Mouse (Mus musculus): ENCODE data around the gene Prkaca.
"Not testable (repeated sequence)": the region's sequence is repeated elsewhere in the genome, so short reads cannot be mapped to it uniquely, and the experiment has no call there.

Prkaca gene

DNA sequence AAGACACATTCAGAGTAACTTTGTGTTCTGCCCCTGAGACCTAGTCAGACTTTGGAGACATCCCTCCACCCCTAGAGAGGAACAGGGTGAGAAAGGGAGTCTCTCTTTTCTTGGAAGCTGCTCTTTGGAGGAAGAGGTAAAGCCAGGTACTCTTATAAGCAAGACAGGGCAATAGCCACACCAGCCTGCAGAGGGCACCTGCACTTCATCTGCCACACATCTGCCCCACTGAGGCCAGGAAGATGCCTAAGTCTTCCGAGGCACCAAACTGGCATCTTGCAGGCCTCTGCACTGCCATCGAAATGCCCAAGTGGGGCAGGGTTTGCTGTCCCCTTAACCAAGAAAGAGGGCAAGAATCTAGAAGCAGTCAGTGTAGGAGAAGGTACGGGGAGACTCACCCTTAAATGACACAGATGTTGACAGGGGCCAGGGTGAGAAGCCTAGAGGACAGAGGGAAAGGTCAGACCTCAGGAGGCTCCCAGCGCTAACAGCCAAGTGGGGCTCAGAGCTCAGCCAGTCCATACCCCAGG is 3.4 kb downstream of the Prkaca start:
- no peak for DNase-seq (ENCODE audit: low spot score)

DNA sequence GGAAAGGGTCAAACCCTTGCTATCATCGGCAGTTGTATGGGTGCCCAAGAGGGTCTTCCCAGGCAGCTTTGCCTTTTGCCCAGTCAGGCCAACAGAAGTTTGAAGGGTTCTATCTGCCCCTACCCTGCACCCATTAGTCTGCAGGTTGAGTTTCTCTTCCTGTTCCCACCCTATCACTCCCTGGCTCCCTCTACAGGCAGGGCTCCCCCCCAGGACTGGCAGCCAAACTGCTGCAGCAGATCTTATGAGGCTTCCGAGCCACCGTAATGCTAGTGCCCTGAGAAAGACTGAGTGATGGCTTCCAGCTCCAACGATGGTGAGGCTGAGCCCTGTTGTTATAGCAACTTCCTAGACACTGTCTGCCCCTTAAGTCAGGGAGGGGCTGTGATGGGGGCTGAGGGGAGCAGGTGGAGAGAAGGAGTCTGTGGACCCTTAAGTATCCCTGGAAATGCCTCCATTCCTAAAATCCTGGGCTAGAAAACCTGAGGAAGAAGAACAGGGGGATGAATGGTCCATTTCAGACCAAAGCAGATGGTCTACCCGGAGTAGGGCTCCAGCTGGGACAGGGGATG is 4.1 kb downstream of the Prkaca start:
- no peak for DNase-seq (ENCODE audit: low spot score)

DNA sequence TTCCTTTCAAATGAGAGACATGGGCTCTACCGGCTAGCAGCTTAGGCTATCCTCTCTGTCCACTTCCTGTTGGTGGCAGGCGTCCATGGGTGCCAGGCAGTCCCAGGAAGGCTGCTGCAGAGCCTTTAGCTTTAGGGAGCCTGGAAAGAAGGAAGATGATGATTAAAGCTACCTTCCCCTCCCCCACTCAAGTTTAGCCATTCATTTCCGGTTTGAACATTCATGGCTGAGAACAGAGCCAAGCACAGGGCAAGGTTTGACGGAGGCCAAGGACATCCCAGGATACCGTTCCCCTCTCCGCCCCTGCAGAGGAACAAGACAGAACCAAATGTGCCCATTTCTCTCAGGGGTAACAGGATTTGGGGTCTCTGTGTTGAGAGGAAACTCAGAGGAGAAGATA is 4.9 kb downstream of the Prkaca start:
- DNase-seq (ENCODE audit: low spot score): no peak

DNA sequence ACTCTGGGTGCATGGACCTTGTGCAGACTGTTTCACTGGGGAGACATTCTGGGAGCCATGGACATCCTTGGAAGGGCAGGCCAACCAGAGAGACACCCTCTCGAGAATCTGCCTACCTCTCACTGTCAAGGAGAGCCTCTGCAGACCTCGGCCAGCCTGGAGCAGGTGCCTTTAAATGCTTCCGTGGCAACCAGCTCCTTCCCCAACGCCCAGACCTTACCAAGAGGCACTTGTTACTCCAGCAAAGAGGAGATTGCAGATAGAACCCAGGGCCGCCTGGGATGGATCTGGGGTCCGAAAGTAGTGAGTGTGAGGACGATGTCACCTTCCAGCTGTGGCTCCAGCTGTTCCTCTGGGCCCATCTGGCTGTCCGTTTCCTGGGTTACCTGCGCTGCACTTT is 5.4 kb downstream of the Prkaca start:
- DNase-seq (ENCODE audit: low spot score): no peak

DNA sequence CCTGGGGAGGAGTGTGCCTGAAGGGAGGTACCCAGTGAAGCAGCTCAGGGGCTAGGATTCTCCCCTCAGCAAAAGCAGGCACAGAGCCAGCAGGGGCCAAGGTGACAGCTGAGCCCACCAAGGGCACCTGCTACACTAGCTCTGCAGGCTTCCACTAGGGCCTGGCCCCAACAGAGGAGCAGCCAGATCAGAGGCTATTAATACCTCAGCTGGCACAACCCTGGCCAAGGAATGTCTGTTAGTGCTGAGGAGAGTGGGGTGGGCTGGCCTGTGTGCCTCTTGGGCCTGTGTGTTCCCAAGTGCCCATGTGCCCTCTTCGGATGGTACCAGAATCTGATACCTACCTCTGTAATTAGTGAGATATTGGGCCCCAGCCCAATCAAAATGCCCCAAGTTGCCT is 7.5 kb downstream of the Prkaca start:
- no peak for DNase-seq (ENCODE audit: low spot score)

DNA sequence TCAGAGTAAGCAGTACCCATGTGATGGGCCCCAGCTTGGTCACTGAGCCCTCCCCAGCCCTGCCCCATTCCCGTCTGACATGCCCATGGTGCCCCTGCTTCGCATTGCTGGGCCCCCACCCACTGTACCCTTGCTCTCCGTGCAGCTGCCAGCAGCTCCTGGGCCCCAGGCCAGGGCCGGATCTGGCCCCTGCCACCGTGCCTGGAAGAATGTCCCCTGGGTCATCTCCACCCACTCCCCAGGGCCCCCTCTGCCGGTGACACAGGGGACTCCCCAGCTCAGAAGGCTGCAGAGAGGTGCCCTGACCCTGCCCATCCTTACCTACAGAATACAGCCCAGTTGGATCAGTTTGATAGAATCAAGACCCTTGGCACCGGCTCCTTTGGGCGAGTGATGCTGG is 8.1 kb downstream of the Prkaca start:
- no peak for DNase-seq (ENCODE audit: low spot score)

DNA sequence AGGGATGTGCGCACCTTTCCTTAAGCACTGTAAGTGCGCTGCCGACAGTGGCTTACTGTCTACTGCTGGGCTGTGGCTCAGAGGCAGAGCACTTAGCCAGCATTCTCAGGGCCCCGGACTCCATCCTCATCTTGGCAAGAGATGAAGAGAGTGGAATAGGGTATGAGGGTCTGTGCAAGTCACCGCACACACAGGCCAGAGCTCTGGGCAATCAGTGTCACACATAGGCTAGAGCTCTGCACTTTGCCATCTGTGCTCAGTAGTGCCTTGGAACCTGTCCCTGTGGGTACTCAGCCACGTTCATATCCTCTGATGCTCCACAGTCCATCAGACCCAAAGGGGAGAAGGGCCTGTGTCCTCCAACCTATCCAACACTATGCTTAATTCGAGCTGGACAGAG is 8.7 kb downstream of the Prkaca start:
- DNase-seq (ENCODE audit: low spot score): no peak

DNA sequence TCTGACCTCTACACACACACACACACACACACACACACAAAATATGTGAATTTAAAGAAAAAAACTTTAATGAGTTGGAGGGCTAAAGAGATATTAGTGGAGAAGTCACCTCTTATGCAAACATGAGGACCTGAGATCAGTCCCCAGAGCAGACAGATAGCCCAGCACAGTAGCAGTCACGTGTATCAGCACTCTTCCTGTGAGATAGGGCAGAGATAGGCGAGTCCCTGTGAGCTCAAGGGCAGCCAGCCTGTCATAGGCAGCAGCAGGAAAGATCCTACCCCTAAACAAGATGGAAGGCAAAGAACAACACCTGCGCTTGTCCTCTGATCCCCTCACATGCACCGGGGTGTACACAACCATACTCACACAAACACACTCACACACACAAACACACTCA is 9.7 kb downstream of the Prkaca start:
- no peak for DNase-seq (ENCODE audit: low spot score)

DNA sequence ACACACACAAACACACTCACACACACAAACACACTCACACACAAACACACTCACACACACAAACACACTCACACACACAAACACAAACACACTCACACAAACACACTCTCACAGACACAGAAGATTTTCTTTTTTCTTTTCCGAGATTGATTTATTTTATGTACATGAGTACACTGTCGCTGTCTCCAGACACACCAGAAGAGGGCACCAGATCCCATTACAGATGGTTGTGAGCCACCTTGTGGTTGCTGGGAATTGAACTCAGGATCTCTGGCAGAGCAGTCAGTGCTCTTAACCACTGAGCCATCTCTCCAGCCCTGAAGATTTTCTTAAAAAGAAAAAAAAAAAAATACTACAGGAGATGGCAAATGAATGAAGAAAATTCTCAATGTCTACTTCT is 10.4 kb downstream of the Prkaca start:
- DNase-seq (ENCODE audit: low spot score): not testable (repeated sequence)

DNA sequence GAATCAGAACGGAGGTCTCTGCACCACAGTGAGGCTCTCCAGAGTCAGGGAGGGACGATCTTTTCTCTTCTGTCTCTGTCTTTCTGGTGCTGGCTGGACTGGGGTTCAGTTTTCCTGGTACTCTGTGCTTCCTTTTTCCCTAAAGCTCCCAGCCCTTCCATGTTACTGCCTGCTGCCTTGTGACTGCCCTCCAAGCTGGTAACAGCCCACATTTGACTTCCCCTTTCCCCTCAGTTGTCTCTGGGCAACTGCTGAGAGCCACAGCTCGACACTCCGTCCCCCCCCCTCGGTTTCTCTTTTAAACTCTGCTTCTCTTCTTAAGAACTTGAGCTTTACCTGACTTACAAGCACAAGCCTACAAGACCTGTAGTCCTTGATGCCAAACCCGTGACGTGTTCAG is 16.4 kb downstream of the Prkaca start:
- DNase-seq (ENCODE audit: low spot score): no peak

DNA sequence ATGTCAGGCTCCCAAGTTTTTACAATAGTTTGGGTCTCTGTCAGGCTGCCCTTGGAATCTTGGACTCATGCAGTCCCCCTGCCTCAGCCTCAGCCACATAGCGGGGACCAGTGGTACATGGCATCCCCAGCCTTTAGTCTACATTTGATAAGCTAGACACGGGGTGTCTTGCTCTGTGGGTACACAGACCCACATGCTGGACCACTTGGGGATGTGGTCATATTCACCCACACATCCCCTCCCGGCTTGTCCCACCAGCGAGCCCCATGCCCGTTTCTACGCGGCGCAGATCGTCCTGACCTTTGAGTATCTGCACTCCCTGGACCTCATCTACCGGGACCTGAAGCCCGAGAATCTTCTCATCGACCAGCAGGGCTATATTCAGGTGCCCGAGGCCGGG is 17.4 kb downstream of the Prkaca start:
- DNase-seq (ENCODE audit: low spot score): no peak

DNA sequence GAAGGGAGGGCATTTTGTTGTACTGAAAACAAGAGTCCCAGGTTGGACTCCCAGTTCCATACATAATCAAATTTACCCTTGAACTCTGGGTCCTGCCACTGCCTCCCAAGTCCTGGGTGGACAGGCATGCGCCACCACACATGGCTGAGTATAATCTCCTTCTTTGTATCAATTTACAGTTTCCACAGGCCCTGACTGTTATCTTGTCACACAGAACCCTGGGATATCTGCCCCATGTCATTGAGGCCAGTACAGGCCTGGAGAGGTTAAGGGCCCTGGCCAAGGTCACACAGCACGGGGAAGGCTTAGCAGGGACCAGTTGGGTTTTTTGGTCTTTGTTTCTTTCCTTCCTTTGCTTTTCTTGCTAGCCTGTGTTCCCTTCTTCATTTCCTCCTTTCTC is 19.7 kb downstream of the Prkaca start:
- DNase-seq (ENCODE audit: low spot score): no peak

DNA sequence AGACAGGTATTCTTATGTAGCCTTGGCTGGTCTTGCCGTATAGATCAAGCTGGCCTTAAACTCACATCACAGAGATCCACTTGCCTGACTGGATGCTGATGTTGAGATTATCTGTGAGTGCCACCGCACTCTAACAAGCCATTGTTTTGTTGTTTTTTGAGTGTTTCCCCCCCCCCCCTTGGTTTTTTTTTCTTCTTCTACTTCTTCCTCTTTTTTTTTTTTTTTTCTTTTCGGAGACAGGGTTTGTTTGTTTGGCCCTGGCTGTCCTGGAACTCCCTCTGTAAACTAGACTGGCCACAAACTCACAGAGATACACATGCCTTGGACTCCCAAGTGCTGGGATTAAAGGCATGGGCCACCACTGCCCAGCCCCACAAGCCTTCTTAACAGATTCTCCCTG is 21.2 kb downstream of the Prkaca start:
- no peak for DNase-seq (ENCODE audit: low spot score)

DNA sequence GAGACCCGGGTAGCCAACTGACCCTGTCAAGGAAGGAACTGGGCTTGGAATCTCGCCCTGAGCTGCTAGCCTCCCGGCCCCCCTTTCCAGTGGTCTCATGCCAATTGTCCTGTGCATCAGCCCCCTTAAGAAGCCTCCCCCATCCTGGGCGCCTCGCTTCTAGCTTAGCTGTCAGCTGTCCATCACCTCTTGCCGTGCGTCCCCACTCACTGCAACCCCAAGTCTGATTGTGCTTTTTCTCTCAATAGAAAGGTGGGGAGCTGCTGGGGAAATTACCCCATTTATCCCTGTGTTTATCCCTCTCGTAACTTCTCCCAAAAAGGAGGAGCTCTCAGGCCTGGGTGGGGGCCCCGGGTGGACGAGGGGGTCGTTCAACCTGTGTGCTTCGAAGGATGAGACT is 23.2 kb downstream of the Prkaca start:
- no peak for DNase-seq (ENCODE audit: low spot score)

DNA sequence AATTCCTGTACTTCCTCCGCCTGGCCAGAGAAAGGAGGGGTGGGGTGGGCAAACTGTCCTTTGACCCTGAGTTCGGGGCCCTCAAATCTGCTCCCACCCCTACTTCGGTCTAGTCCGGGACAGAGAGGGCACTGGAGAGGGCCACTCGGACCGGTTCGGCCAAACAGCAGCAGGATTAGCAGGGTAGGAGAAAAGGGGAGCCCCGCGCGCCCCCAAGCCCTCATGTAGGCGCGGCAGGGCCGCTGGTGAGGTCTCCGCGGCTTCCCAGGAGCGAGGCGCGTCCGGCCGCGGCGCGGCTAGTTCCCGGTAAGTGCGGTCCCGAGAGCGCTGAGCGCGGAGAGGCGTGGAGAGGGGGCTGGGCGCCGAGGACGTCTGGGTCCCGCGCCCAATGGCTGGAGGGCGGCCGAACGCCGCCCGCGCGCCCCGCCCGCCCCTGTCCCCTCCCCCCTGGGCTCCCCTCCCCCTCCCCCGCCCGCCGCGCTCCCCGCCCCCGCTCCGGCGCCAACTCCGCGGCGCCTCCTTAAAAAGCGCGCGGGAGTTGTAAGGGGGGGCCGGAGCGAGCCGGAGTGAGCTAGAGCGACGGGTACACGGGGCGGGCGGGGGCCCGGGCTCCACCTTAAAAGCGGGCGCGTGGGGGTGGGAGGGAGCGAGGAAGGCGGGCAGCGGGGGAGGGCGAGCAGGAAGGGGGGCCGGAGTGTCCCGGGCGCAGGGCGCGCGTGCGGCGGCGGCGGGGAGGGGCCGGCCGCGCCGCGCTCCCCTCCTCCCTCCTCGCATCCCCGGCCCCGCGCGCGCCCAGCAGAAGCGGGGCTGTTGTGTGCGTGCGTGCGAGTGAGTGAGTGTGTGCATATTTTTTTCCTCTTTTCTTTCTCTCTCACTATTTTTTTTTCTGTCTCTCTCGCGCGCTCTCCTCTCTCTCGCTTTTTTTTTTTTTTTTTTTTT is 24.0 kb downstream of the Prkaca start:
- no peak for DNase-seq (ENCODE audit: low spot score)

DNA sequence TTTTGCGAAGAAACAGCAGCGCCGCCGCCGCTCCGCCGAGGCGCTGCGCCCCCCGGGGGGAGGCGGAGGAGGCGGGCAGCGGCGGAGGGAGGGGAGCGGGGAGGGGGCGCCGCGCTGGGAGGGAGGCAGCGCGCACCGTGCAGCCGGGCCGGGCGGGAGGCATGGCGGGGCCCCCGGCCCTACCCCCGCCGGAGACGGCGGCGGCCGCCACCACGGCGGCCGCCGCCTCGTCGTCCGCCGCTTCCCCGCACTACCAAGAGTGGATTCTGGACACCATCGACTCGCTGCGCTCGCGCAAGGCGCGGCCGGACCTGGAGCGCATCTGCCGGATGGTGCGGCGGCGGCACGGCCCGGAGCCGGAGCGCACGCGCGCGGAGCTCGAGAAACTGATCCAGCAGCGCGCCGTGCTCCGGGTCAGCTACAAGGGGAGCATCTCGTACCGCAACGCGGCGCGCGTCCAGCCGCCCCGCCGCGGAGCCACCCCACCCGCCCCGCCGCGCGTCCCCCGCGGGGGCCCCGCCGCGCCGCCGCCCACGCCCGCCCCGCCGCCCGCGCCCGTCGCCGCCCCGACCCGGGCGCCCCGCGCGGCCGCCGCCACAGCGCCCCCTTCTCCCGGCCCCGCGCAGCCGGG is 24.8 kb downstream of the Prkaca start, which contains the start of gene Samd1:
TSS of gene Samd1 (plus strand) at position 162 of the 631 bp plus-strand sequence.
- no peak for DNase-seq (ENCODE audit: low spot score)

DNA sequence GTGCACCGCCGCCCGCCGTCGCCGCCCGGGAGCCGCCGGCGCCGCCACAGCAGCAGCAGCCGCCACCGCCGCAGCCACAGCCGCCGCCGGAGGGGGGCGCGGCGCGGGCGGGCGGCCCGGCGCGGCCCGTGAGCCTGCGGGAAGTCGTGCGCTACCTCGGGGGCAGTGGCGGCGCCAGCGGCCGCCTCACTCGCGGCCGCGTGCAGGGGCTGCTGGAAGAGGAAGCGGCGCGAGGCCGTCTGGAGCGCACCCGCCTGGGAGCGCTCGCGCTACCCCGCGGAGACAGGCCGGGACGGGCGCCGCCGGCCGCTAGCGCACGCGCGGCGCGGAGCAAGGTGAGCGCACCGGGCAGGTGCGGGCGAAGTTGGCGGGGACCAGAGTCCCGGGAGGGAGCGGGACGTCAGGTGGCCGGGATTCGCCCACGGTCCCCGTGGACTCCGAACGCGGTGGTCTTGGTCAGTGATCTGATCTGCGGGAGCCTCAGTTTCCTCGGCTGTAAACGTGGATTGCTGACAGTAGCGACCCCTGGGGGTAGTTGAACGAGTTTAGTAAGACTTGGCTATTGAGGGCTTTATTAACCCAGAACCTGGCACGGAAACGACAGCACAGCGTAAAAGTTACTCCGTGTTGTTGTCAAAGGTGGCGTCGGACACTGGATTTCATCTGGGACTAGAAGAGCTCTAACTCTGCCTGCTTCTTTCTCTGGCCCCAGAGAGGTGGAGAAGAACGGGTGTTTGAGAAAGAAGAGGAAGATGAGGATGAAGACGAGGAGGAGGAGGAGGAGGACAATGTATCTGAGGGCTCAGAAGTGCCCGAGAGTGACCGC is 25.7 kb downstream of the Prkaca start:
- DNase-seq (ENCODE audit: low spot score): no peak

DNA sequence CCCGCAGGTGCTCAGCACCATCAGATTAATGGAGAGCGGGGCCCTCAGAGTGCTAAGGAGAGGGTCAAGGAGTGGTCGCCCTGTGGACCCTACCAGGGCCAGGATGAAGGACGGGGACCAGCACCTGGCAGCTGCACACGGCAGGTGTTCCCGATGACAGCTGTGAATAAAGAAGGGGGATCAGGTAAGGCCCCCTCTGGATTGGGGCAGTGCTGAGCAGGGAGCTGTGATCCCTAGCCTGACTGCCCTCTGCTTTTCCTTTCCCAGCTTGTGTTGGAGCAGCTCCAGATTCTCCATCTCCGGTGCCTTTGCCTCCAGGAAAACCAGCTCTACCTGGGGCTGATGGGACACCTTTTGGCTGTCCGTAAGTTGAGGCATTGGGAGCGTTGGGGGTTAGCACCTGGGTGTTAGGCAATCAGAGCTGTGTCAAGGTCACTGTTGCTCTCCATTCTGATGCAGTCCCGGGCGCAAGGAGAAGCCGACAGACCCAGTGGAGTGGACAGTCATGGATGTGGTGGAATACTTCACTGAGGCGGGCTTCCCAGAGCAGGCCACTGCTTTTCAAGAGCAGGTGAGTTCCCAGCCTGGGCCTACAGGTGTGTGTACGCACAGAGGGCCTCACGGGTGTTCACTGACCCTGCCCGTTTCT is 26.4 kb downstream of the Prkaca start:
- DNase-seq (ENCODE audit: low spot score): no peak

DNA sequence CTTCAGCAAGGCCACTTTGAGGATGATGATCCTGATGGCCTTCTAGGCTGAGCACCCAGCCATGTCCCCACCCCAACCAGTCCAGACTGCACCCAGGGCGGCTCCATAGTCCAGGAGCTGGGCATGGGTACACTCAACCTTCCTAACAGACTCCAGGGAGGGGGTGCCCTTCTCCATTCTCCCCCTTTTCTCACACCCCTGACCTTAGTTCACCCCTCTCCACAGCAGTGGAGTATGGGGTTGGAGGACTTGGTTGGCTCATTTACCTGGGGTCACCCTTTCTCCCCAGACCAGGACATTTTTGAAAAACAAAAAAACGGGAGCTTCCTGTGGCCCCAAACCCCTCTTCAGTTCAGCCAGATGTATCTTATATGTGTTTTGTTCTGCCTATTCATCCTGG is 27.0 kb downstream of the Prkaca start:
- DNase-seq (ENCODE audit: low spot score): no peak

DNA sequence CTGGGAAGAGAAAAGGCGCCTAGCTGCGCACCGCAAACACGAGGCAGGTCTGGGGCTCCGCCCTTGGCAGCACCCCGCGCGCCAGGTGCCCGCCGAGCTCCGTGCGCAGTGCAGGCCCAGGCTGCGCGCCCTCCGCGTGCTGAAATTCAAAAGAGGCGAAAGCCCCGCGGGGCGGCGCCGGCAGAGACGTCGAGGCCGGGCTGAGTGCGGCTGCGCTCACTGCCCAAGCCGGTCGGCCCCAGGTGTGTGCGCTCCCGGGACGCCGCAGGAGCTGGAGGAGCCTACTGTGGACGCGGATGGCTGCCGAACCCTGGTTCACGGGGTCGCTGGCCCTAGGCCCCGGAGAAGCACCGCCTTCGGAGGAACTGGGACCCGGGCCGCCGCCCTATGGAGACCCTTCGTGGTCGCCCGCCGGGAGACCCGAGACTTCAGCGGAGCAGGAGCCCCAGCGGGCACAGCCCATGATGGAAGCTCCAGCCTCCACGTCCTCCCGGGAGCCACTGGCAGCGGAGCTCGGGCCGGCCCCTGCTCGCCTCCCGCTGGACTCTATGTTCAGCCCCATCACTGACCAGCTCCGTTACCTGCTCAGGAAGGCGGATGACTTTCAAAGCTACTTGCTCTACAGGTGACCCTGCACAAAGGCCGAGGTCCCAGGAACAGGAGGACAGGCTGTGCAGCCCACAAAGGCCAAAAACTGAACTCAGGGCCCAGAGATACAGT is 28.6 kb downstream of the Prkaca start, which contains the start of gene 1700067K01Rik:
TSS of gene 1700067K01Rik (plus strand) at position 222 of the 720 bp plus-strand sequence.
- no peak for DNase-seq (ENCODE audit: low spot score)
